Mouse (Mus musculus) small intestine, adult 2 months (tissue): ENCODE data around the gene Foxq1. TPM values are rescaled to one million over a fixed set of nuclear protein-coding genes. Genes with fewer than 3 reads are reported as not detected.

ENCODE experiments used
- H3K27ac ChIP-seq: fragments of 200-500 bp; 2 replicates; pipeline ENCODE4 v1.5.1; 2012; ENCODE audit warnings: low read depth, low read length, control low read depth, inconsistent platforms; ENCODE audit not compliant: insufficient read depth
- H3K27me3 ChIP-seq: fragments of 200-500 bp; 2 replicates; pipeline ENCODE4 v1.6.1; 2012; ENCODE audit warnings: mild to moderate bottlenecking, moderate library complexity, low read length, inconsistent platforms; ENCODE audit not compliant: control insufficient read depth, insufficient read depth
- H3K36me3 ChIP-seq: fragments of 200-500 bp; 2 replicates; pipeline ENCODE4 v1.6.1; 2012; ENCODE audit warnings: mild to moderate bottlenecking, low read length, control low read depth, inconsistent platforms; ENCODE audit not compliant: control insufficient read depth, insufficient read depth
- H3K4me1 ChIP-seq: fragments of 200-500 bp; 2 replicates; pipeline ENCODE4 v1.6.1; 2012; ENCODE audit warnings: low read length, inconsistent platforms, mixed read lengths; ENCODE audit not compliant: control insufficient read depth, insufficient read depth, insufficient read length
- H3K4me3 ChIP-seq: fragments of 200-500 bp; 2 replicates; pipeline ENCODE4 v1.5.1; 2012; ENCODE audit warnings: low read depth, mild to moderate bottlenecking, control low read depth, inconsistent platforms, low read length, moderate library complexity
- CTCF ChIP-seq: fragments of 200-500 bp; IDR thresholded peaks from 2 replicates; pipeline ENCODE4 v1.5.1; 2012; ENCODE audit warnings: low read depth, mild to moderate bottlenecking, control low read depth, inconsistent platforms, low read length, moderate library complexity, mixed read lengths; ENCODE audit not compliant: insufficient replicate concordance, insufficient read length; ENCODE audit errors: extremely low read depth
- POLR2A ChIP-seq: fragments of 200-500 bp; IDR thresholded peaks from 2 replicates; pipeline ENCODE4 v1.6.1; 2012; ENCODE audit warnings: low read depth, mild to moderate bottlenecking, control low read depth, inconsistent platforms, low read length, moderate library complexity
- WGBS: fragments of 180-500 bp; shearing (Covaris S2); methylation state at CpG from one replicate; pipeline ENCODE4 v1.1.7; 2018; 5-methylcytosine and 5-hydroxymethylcytosine counted together
- polyA plus RNA-seq: library from polyadenylated mRNA; depleted of rRNA; stranded (reverse); fragments of >200 nt; gene quantifications from 2 replicates; pipeline ENCODE4 v1.2.3, GENCODE M21; 2012; rRNA removed

Foxq1 gene
- polyA plus RNA-seq, result 9.2 and 59.1 TPM in 2 replicates

DNA sequence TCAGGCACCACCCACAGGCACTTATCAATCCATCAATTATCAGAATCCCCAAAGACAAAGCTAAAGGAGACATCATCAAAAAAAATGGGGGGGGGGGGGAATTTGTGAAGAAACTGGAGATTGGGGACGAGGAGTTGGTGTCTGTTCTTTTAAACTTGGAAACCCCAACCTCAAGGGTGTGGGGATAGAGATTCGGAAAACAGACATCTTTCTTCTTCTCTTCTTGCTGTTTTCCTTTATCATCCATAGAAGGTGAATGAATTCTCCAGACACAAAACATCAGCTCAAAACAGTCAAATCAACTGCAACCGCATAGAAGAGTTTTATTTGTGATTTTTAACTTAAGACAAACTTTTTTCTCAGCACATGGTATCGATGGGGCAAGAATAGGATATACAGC is at the start of gene Foxq1:
TSS of gene Foxq1 (plus strand) at position 301 of the 400 bp plus-strand sequence.
- 96% methylated on average over 4 of the region's 4 CpGs for WGBS
- Histone ChIP-seq H3K4me3 (no peak within 1 kb of the TSS), H3K4me1 (peaks cover 6% of the 10 kb centered on the region), H3K27ac (no peak within 1 kb of the TSS), H3K36me3 (no peaks in the 10 kb centered on the region), H3K27me3 (peaks cover 12% of the 10 kb centered on the region)
- TF ChIP-seq CTCF, result no peak
- no peak for TF ChIP-seq POLR2A

DNA sequence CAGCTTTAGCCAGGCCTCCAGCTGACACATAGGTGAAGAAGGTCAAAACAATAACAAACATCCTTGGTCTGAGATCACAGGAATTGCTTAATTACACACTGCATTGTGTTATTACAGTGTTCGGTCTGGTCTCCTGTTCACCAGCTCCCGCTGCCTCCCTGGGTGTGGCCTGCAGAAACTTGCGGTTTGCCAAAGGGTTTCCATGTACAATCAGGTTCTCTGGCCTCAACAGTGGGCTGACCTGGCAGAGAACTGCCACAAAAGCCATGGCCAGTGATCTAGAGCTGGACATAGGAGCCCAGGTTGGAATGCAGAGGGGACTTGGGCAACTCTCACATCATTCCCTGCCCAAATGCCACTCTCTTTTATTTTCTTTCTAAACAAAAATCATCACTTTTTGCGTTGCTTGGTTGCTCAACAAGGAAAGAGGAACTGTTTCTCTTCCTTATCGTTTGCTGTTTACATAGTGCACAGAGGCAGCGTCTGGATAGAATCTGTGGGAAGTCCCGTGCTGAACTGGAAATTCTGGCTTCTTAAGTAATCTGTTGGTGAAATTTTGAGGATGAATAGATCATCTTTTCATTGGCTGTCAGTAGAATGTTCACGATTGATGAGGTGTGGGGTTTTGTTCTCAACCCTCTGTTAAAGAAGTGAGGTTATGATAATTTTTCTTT is 49.3 kb upstream of the Foxq1 start:
- H3K27ac ChIP-seq, result no peak overlapping the region
- no peak for TF ChIP-seq POLR2A
- TF ChIP-seq CTCF, result no peak
- WGBS, result 10% methylated on average over 8 of the region's 8 CpGs
- no peaks in the 10 kb centered on the region for H3K36me3 ChIP-seq
- H3K27me3 ChIP-seq, result no peaks in the 10 kb centered on the region
- peaks cover 6% of the 10 kb centered on the region; the same call in 1 of the 2 replicates for H3K4me1 ChIP-seq
- no peak overlapping the region for H3K4me3 ChIP-seq

DNA sequence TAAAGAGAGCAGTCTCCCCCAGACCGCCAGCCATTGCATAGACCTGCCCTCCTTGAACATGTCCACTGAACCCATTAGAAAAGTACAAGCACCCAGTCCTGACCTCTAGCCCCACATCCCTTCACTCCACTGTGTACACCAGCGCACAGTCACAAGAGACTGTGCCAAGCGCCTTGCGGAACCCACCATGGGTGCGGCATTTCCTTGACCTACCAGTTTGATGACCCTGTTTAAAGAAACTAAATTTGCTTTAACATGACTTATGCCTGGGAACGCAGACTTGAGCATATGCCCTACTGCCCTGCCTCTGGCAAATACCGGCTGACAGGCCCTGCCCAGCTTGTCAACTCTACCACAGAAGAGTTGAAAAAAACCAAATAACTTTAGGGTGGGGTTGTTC is 40.7 kb upstream of the Foxq1 start:
- Histone ChIP-seq H3K27ac (no peak overlapping the region), H3K27me3 (no peaks in the 10 kb centered on the region), H3K4me3 (no peak overlapping the region), H3K4me1 (peaks cover 10% of the 10 kb centered on the region), H3K36me3 (no peaks in the 10 kb centered on the region)
- TF ChIP-seq POLR2A (no peak), CTCF (no peak)
- 85% methylated on average over 7 of the region's 7 CpGs for WGBS

DNA sequence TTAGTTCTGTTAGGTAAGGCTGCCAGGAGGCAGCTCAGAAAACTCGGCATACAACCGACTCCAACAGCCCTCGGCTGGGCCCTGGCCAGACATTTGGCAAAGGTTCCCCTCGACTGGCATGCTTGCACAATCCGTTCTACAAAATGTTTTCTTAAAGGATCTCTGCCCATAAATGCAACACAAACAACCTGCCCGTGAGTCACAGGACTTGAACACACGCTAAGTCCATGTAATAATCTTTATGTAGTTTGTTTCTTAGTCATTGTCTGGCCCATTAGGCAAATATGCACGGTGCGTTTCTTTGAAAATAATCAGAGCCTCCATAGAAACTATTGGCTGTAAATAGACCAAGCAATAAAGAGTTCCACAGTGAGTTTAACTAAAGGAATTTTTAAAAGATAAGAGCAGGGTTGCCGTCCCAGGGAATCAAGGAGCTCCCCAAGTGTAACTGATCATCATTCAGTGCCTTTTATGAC is 37.5 kb upstream of the Foxq1 start:
- Histone ChIP-seq H3K27me3 (no peaks in the 10 kb centered on the region), H3K36me3 (no peaks in the 10 kb centered on the region), H3K4me1 (peaks cover 12% of the 10 kb centered on the region), H3K4me3 (no peak overlapping the region), H3K27ac (peak overlapping the region; percentile 60)
- WGBS, result 20% methylated on average over 10 of the region's 10 CpGs
- TF ChIP-seq CTCF, result no peak

DNA sequence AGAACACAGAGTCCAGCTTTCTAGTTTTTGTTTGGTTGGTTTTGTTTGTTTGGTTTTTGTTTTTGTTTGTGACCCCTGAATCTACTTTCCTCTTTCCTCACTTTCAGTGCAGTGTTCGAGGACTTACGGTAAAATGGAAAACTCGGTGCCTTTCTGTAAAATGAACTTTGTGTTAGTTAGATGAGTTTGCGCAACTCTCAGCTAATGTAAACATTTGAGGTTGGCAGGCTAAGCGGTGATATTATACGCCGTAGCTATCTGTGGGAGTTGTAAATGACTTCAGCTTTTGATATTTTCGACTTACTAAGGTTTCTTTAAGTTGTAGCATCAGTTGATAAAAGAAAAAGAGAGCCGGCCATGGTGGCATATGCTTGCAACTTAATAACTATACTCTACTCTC is 37.0 kb upstream of the Foxq1 start:
- WGBS, result 17% methylated on average over 9 of the region's 9 CpGs

DNA sequence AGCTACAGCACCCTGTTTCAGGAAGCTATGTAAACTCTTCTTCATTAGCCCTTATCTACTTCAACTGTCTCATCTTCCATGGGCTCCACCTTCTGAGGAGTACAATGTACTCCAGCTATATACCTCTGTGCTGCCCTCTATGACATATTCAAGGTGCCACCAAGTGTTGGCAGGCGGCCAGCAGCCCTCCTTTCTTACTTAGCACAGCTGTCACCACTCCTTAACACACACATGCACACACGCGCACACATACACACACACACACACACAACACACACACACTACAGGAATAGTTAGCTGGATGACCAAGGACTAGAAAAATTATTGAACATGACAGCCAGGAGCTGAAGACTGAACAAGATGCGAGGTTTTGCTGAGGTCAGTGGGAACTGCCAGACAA is 31.0 kb upstream of the Foxq1 start:
- no peak overlapping the region for H3K4me3 ChIP-seq
- no peaks in the 10 kb centered on the region for H3K36me3 ChIP-seq
- TF ChIP-seq CTCF (no peak), POLR2A (no peak)
- no peaks in the 10 kb centered on the region for H3K27me3 ChIP-seq
- peaks cover 10% of the 10 kb centered on the region; the same call in 1 of the 2 replicates for H3K4me1 ChIP-seq
- H3K27ac ChIP-seq, result no peak overlapping the region
- 42% methylated on average over 4 of the region's 4 CpGs for WGBS

More for the DNA sequence above, 37.0 kb upstream of the Foxq1 start:
- no peaks in the 10 kb centered on the region for H3K27me3 ChIP-seq
- no peak overlapping the region for H3K4me3 ChIP-seq
- TF ChIP-seq CTCF, result no peak
- no peak for TF ChIP-seq POLR2A
- peaks cover 12% of the 10 kb centered on the region for H3K4me1 ChIP-seq
- H3K36me3 ChIP-seq, result no peaks in the 10 kb centered on the region
- peak overlapping the region; percentile 60 for H3K27ac ChIP-seq

DNA sequence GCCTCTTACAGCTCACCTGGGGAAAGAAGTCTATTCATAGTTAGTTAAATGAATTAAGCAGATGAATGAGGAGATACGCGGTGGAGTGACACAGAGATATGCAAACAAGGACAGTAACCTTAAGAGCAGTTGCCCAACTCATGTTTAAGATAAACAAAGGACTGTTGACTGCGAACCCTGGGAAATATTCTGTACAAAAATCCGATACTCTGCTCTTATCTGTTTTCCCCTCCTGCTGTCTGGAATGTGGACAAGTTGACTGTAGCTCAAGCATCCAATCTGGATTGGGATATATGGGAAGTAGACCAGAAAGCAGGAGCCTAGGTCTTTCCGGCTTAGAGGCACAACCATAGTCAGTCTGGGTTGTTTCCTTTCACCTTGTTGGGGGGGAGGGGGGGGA is 24.7 kb upstream of the Foxq1 start:
- no peaks in the 10 kb centered on the region for H3K36me3 ChIP-seq
- 60% methylated on average over 5 of the region's 5 CpGs for WGBS
- H3K4me3 ChIP-seq, result no peak overlapping the region
- no peak overlapping the region for H3K27ac ChIP-seq
- no peaks in the 10 kb centered on the region for H3K27me3 ChIP-seq
- H3K4me1 ChIP-seq, result no peaks in the 10 kb centered on the region
- TF ChIP-seq CTCF, result no peak
- TF ChIP-seq POLR2A, result no peak

DNA sequence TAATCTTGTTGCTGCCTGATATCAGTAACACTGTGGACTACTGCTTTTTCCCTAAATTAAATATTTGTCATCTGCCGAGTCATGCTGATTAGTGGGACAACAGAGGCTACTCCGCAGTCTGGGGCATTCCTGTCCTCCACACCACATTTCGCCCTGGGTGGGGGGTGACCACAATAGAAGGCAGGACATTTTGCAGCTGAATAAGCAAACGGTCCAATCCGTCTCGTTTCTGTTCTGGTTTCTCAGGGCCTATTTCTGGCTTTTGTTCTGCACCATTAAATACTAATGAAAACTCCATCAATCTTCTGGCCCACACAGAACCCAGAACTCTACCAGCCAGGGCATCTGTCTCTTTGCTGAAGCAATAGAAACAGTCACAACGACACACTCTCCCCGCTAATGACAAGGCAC is 24.3 kb upstream of the Foxq1 start:
- WGBS, result 57% methylated on average over 8 of the region's 8 CpGs
- Histone ChIP-seq H3K27ac (no peak overlapping the region), H3K36me3 (no peaks in the 10 kb centered on the region), H3K4me1 (no peaks in the 10 kb centered on the region), H3K27me3 (no peaks in the 10 kb centered on the region), H3K4me3 (no peak overlapping the region)
- TF ChIP-seq CTCF, result no peak
- TF ChIP-seq POLR2A, result no peak
